Mouse (Mus musculus) ES-Bruce4 (cell line): ENCODE data around the gene Retreg3.

ENCODE experiments used
- CTCF ChIP-seq: IDR thresholded peaks from one replicate; pipeline ENCODE4 v1.8.1; 2011; ENCODE audit warnings: low read depth, low read length
- EP300 ChIP-seq: IDR thresholded peaks from 2 replicates; pipeline ENCODE4 v1.6.1; 2011; ENCODE audit warnings: low read depth, low read length; ENCODE audit not compliant: insufficient read depth

DNA sequence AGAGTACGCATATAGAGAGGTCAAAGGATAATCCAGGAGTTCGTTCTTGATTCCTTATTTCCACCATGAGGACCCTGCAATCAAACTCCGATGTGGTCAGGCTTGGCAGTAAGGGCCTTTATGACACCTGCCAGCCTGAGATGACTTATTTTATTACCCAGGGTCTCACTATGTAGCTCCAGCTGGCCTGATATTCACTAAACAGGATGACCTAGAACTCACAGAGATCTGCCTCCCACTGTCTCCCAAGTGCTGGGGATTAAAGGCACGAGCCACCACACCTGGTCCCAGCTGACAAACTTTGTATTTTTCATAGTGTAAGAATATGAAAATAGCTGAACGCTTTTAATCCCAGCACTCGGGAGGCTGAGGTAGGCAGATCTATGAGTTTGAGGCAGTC, 35.5 kb upstream of the Retreg3 start:
- TF ChIP-seq EP300 (no peak), CTCF (no peak)
